Mouse (Mus musculus) Muller cell, postnatal 12 days (primary cell): ENCODE measurements at regions not wholly inside any gene's neighbourhood (a gene's known extent, or its start where the extent isn't known, plus 50 kb on each side); places are given as distances from the start of the nearest gene placed in this dataset.

Experiments used
- DNase-seq: peaks from one replicate; pipeline ENCODE4 v3.0.0-alpha.2; 2015; ENCODE audit errors: inconsistent ontology term

DNA sequence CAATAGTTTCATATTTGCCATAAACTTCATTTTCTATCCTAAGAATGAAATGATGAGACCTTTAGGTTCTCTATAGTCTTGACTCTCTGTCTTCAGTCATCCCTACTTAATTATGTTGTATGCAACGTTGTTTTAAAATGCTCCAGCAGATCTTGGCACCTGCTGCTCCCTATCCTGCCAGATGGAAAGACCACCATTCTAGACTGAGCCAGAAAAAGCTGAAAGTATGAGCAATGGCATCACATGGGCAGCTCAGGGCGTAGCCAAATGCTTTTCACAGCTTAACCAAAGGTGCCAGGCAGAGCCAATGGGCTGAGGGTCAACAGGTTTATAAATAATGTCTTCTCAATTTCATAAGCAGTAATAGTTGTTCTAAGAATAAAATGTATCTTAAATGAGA lies 190.2 kb upstream of the Cdh20 start:
- DNase-seq, result no peak

DNA sequence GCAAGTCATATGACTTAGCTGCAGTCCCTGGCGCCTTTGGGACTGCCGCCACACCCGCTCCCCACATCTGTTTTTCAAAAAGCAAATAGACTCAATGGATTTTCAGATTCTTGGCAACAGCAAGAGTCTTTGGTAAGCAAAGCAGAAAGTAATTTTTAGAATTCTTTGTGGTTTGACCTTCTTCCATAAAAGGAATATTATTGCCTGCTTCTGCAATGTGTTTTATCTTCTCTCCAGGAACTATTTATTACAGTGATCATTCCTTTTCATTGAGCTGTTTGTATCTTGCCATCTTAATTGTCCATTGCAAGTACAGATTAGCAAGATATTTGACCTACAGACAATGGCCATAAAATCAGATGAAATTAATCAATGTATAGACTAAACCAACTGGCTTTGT lies 184.2 kb upstream of the Cdh20 start:
- peak; percentile 89 for DNase-seq

DNA sequence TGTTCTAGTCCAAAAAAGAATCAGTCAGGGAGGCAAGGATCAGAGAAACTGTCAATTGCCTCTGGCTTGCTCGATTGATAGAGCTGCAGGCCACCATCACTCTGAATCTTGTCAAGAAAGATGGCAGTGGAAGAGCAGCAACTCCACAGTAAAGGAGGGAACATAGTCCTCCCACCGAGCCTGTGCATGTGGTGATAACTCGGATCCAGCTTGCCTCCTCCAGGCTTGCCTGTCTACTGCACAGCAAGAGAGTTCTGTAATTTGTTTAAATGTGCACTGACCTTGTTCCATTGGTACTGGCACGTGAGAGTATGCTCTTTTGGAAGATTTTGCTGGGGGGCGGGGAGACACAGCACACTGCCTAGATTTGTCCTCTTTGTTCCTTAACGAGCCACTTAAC lies 181.3 kb upstream of the Cdh20 start:
- DNase-seq, result peak; percentile 42

DNA sequence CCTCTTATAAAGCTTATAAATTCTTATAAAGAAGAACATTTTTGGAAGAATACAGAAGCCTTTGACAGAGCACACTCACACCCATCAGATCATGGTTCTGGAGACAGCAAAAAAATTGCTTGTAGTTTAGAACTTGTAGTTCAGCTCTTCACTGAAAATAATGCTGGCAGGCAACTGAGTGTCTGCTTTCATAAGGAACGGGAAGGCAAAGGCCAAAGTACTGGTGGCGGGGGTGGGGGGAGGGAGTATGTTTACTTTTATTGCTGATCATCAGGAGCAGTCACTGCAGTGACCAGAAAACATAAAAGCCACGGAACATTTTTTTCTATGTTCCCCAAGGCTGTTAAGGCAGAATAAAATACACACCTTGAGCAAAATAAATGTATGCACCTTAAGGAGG lies 163.0 kb upstream of the Cdh20 start:
- DNase-seq, result no peak

DNA sequence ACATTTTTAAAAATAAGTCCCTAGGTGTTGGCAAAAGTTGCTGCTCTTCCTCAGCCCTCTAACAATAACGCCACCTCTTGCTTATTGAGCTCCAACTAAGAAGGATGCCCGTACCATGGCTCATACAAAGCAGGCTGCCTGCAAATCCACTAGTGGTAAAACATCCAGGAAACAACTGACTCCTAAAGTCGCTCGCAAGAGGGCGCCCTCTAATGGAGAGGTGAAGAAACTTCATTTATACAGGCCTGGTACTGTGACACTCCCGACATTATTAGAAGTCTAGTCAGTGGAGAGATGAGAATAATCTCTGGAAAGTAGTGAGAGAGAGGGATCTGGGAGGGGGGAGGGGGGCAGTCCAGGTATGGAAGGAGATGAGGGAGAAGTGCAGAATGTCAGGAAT lies 158.9 kb upstream of the Cdh20 start:
- no peak for DNase-seq

DNA sequence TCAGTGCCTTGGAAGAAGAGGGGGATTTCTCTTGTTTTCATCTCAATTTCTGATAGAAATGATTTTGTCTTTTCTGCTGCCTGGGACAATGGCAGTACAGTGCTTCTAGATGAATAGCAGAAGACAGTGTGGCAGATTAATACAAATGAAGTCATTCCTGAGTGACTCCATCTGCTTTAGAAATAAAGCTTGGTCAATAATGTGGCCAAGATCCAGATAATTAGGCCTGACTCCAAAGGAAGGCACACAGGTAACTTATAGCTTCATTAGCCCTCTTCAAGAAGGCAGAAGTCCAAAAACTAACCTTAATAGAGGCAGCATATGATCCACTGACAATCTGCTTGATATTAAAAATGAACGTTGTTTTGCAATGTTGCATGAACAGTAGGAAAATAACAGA lies 151.0 kb upstream of the Cdh20 start:
- no peak for DNase-seq

DNA sequence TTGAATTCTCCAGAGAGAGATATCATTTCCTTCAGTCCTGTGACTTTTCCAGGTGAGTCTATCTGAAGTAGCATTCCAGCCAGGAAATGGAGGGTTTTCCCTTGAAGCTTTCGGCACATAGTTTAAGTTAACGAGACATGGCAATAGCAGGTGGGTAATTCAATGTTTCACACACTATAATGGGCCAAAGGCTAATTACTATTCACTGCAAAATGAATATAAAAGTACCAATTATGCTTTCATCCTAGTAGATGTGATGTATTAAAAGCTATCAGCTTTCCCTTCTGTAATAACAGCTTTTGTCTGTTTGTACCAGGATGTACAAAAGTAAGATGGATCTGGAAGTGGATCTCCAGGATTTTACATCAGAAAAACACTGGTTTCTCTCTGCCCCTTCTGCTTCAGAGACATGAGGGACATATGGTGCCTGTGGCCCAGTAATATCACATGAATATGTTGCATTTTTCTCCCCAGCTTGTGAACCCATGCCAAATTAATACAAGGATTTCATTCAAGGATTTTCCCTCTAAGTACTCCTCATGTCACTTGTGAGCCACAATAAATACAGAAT lies 148.4 kb upstream of the Cdh20 start:
- DNase-seq, result no peak

DNA sequence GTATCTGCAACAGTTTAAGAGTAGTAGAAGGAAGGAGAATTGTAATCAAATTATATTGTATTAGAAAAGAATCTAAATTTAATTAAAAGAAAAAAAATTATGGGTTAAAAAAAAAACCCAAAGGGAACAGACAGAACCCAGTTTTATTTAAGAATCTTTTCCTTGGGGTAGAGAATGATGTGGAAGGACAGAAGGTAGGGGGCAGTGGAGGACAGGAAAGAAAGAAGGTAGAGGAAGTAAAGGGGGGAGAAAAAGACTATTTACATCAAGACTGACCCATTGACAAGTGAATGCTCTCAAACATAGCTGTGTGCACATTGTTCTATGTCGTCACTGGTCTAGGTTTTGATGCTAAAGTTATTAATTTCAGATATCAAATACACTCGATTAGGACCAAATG lies 142.8 kb upstream of the Cdh20 start:
- DNase-seq, result peak; percentile 36

DNA sequence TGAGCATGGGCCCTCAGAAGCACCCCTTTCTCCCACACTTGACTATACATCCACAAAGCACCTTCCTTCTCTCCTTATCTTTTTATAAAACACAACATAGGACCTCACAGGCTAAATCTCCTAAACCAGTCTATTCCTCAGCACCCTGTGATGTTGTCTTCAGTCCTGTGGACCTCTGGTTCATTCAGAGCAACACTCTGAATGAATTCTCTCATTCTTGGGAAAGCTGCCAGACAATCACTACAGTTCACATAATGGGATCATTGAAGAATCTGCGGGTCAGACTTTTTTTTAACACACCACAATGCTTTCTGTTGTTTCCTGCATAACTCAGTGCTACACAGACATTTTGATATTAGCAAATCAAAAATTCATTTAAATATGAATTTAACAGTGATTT lies 115.9 kb upstream of the Cdh20 start:
- DNase-seq, result peak; percentile 87
